In the genomic region with DNA sequence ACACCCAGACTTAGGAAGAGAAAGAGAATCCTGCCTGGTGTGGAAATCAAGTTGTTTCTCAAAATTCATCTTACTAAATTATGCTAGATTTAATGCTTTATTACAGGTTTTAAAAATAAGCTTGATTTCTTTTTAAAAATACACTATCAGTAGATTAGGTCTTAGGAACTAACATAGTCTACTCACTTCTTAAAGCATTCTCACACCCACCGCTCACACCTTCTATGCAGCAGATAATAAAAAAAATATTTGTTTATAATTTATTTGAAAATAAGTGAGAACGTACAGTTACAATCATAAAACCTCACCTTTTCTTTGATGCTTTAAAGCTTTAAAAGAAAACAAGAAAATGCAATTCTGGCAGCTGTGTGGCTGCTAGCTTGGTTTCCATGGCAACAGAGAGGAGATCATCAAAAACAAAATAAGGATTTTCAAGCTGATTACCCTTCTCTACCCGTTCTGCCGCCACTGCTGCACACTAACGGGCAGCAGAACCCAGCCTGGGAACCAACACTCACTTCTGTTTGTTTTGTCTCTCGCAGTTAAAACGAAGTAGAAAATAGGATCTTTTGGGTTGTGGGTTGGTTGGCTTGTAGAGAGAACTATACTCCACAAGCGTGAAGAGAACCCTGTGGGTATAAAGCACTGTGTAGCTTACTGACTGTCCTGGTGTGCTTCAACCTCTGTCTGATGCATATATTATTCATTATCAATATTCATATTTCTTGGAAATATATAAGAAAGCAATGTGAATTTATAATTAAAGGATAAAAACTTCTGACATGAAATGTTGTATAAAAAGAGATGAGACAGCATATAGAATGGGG, we compare ENCODE assay signal across 10 mouse cellular contexts. TPM values are rescaled to one million over a fixed set of nuclear protein-coding genes. Genes with fewer than 3 reads are reported as not detected.
DNase-seq lines count a peak whose midpoint lies in the region; ATAC-seq and TF ChIP-seq lines count a peak whose summit lies in the region.
"Had no signal": no experiment of that assay in that cellular context is flagged by ENCODE, and none has a peak within 500 bp of the region (broad histone marks: within the 10 kb centered on the region; RNA-seq: fewer than 3 reads in every experiment).

No protein-coding gene starts in this region.

- H3K36me3 ChIP-seq in kidney, postnatal 0 days (ENCODE audit: insufficient read depth, low read length), result no peaks in the 10 kb centered on the region
- H3K36me3 ChIP-seq in forebrain, embryonic 15.5 days, result no peaks in the 10 kb centered on the region
- no peaks in the 10 kb centered on the region for H3K36me3 ChIP-seq in midbrain, embryonic 16.5 days (ENCODE audit: control insufficient read depth, insufficient read depth, low read length)
- no peaks in the 10 kb centered on the region for H3K36me3 ChIP-seq in liver, embryonic 12.5 days

- no peaks in the 10 kb centered on the region for H3K4me1 ChIP-seq in kidney, postnatal 0 days (replicated peaks; ENCODE audit: insufficient read depth, low read length)
- H3K4me1 ChIP-seq in forebrain, embryonic 15.5 days, result peaks cover 17% of the 10 kb centered on the region
- H3K4me1 ChIP-seq in midbrain, embryonic 16.5 days (ENCODE audit: control insufficient read depth, insufficient read depth, low read length), result peaks cover 11% of the 10 kb centered on the region
- no peaks in the 10 kb centered on the region for H3K4me1 ChIP-seq in liver, embryonic 12.5 days

- H3K9me3 ChIP-seq in kidney, postnatal 0 days (replicated peaks; ENCODE audit: low read length), result no peaks in the 10 kb centered on the region
- H3K9me3 ChIP-seq in forebrain, embryonic 15.5 days, result no peaks in the 10 kb centered on the region
- H3K9me3 ChIP-seq in midbrain, embryonic 16.5 days (replicated peaks; ENCODE audit: control insufficient read depth, low read length, poor library complexity, severe bottlenecking), result no peaks in the 10 kb centered on the region
- no peaks in the 10 kb centered on the region for H3K9me3 ChIP-seq in liver, embryonic 12.5 days (replicated peaks)

- H3K4me2 ChIP-seq in kidney, postnatal 0 days (ENCODE audit: low read length), result no peak overlapping the region
- peak overlapping the region; percentile 27 for H3K4me2 ChIP-seq in forebrain, embryonic 15.5 days (replicated peaks)
- peak overlapping the region; percentile 51 for H3K4me2 ChIP-seq in midbrain, embryonic 16.5 days (ENCODE audit: low read length)
- H3K4me2 ChIP-seq in liver, embryonic 12.5 days, result no peak overlapping the region

- no peaks in the 10 kb centered on the region for H3K27me3 ChIP-seq in kidney, postnatal 0 days (ENCODE audit: insufficient read depth, low read length)
- no peaks in the 10 kb centered on the region for H3K27me3 ChIP-seq in forebrain, embryonic 15.5 days
- H3K27me3 ChIP-seq in midbrain, embryonic 16.5 days (ENCODE audit: control insufficient read depth, insufficient read depth, low read depth, low read length), result no peaks in the 10 kb centered on the region
- H3K27me3 ChIP-seq in liver, embryonic 12.5 days (replicated peaks), result no peaks in the 10 kb centered on the region

- no peak for ATAC-seq in kidney, postnatal 0 days (replicated peaks; ENCODE audit: low FRiP score, low read depth)
- ATAC-seq in CD4-positive, CD25-positive, alpha-beta regulatory T cell, adult 4 months, result peak; percentile 57
- peak; percentile 86 for ATAC-seq in forebrain, embryonic 15.5 days (replicated peaks)
- peak; percentile 87 for ATAC-seq in midbrain, embryonic 16.5 days
- ATAC-seq in liver, embryonic 12.5 days, result no peak
- ATAC-seq in megakaryocyte-erythroid progenitor cell, adult 5-6 weeks (replicated peaks; ENCODE audit: low FRiP score, low TSS enrichment, poor library complexity, severe bottlenecking), result no peak
- ATAC-seq: inflammation-experienced regulatory T-cells, adult 6 months had no signal

- H3K27ac ChIP-seq in kidney, postnatal 0 days, result no peak overlapping the region
- H3K27ac ChIP-seq in forebrain, embryonic 15.5 days (replicated peaks), result peak overlapping the region; percentile 76
- H3K27ac ChIP-seq in midbrain, embryonic 16.5 days (ENCODE audit: low read length), result peak overlapping the region; percentile 84
- H3K27ac ChIP-seq in liver, embryonic 12.5 days, result no peak overlapping the region

- H3K4me3 ChIP-seq in kidney, postnatal 0 days (replicated peaks; ENCODE audit: low read depth, low read length), result no peak overlapping the region
- H3K4me3 ChIP-seq in forebrain, embryonic 15.5 days, result 0 out of 2 replicates have a peak overlapping the region, but pooled peaks have one; percentile 9
- H3K4me3 ChIP-seq in midbrain, embryonic 16.5 days (ENCODE audit: low read depth, low read length), result 0 out of 2 replicates have a peak overlapping the region, but pooled peaks have one; percentile 13
- H3K4me3 ChIP-seq in liver, embryonic 12.5 days, result no peak overlapping the region

- TF ChIP-seq CTCF in kidney, postnatal 0 days (IDR thresholded peaks at IDR 0.05; ENCODE audit: low read depth), result no peak

- DNase-seq in kidney, postnatal 0 days (ENCODE audit: low spot score), result peak; percentile 6
- DNase-seq in kidney, postnatal 10 days, result no peak
- no peak for DNase-seq in cerebellum, postnatal 36 days
- DNase-seq: liver had no signal

- no peak overlapping the region for H3K9ac ChIP-seq in kidney, postnatal 0 days (ENCODE audit: low read depth, low read length)
- H3K9ac ChIP-seq in forebrain, embryonic 15.5 days (replicated peaks), result no peak overlapping the region; the same call in 1 of the 2 replicates
- peak overlapping the region; percentile 18; the same call in 1 of the 2 replicates for H3K9ac ChIP-seq in midbrain, embryonic 16.5 days (ENCODE audit: low read depth, low read length)
- no peak overlapping the region for H3K9ac ChIP-seq in liver, embryonic 12.5 days

- 64% methylated on average over 8 of the region's 8 CpGs for WGBS in kidney, postnatal 0 days
- 13% methylated on average over 8 of the region's 8 CpGs for whole genome bisulfite sequencing in forebrain, embryonic 15.5 days
- WGBS in midbrain, embryonic 16.5 days, result 13% methylated on average over 8 of the region's 8 CpGs
- WGBS in liver, embryonic 12.5 days (ENCODE audit: insufficient replicate concordance), result 56% methylated on average over 8 of the region's 8 CpGs

RNA-seq across cellular contexts. Expression of a gene that starts 21.1 kb away (rescaled TPM):
- 5.5 and 6.9 TPM in 2 replicates for polyA plus RNA-seq in kidney, postnatal 0 days (2015; fragmentation: Nextera tagmentation; extraction: Ambion mirVana)
- polyA plus RNA-seq in CD4-positive, CD25-positive, alpha-beta regulatory T cell, adult 4 months (2017; shearing (Covaris generic)), result 10 to 100 TPM in 1 of 2 experiments, 1 to 10 TPM in 1; 8.6 to 12.8 TPM
- 28.1 and 30.4 TPM in 2 replicates for polyA plus RNA-seq in forebrain, embryonic 15.5 days (2015; fragmentation: Nextera tagmentation; extraction: Ambion mirVana)
- 29.8 and 34.5 TPM in 2 replicates for polyA plus RNA-seq in midbrain, embryonic 16.5 days (2015; fragmentation: Nextera tagmentation; extraction: Ambion mirVana)
- 1.3 and 1.7 TPM in 2 replicates for polyA plus RNA-seq in liver, embryonic 12.5 days (2016; fragmentation: Nextera tagmentation; extraction: Ambion mirVana)
- 0.02 TPM in 1 of 2 replicates, not detected in the other for total RNA-seq in megakaryocyte-erythroid progenitor cell, adult 5-6 weeks (2014; fragmentation: Nextera tagmentation)
- total RNA-seq in megakaryocyte-erythroid progenitor cell, adult 5-6 weeks (2017), result 0.14 TPM in 1 of 2 replicates, not detected in the other

Comparison
In these comparisons a context has a peak if more than half of its experiments do, and no peak if none do; other contexts are left out.
1. ATAC-seq: peak in CD4-positive, CD25-positive, alpha-beta regulatory T cell, adult 4 months (single experiment), forebrain, embryonic 15.5 days (single experiment) and midbrain, embryonic 16.5 days (single experiment); none in kidney, postnatal 0 days (single experiment), liver, embryonic 12.5 days (single experiment) and megakaryocyte-erythroid progenitor cell, adult 5-6 weeks (single experiment).
2. H3K27ac ChIP-seq: peak in forebrain, embryonic 15.5 days (single experiment) and midbrain, embryonic 16.5 days (single experiment); none in kidney, postnatal 0 days (single experiment) and liver, embryonic 12.5 days (single experiment).
3. H3K4me2 ChIP-seq: peak in forebrain, embryonic 15.5 days (single experiment) and midbrain, embryonic 16.5 days (single experiment); none in kidney, postnatal 0 days (single experiment) and liver, embryonic 12.5 days (single experiment).
4. H3K4me3 ChIP-seq: peak in forebrain, embryonic 15.5 days (single experiment) and midbrain, embryonic 16.5 days (single experiment); none in kidney, postnatal 0 days (single experiment) and liver, embryonic 12.5 days (single experiment).